Mouse (Mus musculus) MEL (cell line): Measurements from ENCODE around the gene Lrp6. TPM values are rescaled to one million over a fixed set of nuclear protein-coding genes. Genes with fewer than 3 reads are reported as not detected.

Experiments
- DNase-seq: peaks from one replicate; pipeline ENCODE4 v3.0.0; 2011; ENCODE audit warnings: low read depth, low spot score
- H3K27ac ChIP-seq: 2 replicates; pipeline ENCODE4 v1.5.1; 2012; ENCODE audit warnings: low read depth, mild to moderate bottlenecking, control low read depth, low read length, moderate library complexity; ENCODE audit not compliant: control insufficient read depth
- H3K27me3 ChIP-seq, 2 experiments: fragments of 150-350 bp in 1 of 2; sonication (generic) in 1 of 2; 2 replicates each; pipeline ENCODE4 v1.6.1; 2012; ENCODE audit warnings: low read length in 2 of 2, mild to moderate bottlenecking in 2 of 2, improper control_type of control experiment in 1 of 2, moderate library complexity in 1 of 2; ENCODE audit not compliant: insufficient read depth in 2 of 2, control insufficient read depth in 1 of 2
- H3K36me3 ChIP-seq, 2 experiments: 2 replicates each; pipeline ENCODE4 v1.6.1; 2012 to 2014; ENCODE audit warnings: low read length in 2 of 2, improper control_type of control experiment in 1 of 2, inconsistent platforms in 1 of 2, mild to moderate bottlenecking in 1 of 2; ENCODE audit not compliant: insufficient read depth in 2 of 2, control insufficient read depth in 1 of 2
- H3K4me1 ChIP-seq, 2 experiments: fragments of 150-350 bp in 1 of 2; sonication (generic) in 1 of 2; 2 replicates each; pipeline ENCODE4 v1.6.1; 2012; ENCODE audit warnings: low read length in 2 of 2, improper control_type of control experiment in 1 of 2, mild to moderate bottlenecking in 1 of 2; ENCODE audit not compliant: insufficient read depth in 2 of 2, control insufficient read depth in 1 of 2
- H3K4me3 ChIP-seq, 2 experiments: fragments of 150-350 bp in 1 of 2; sonication (generic) in 1 of 2; 2 replicates each; pipeline ENCODE4 v1.5.1; 2012; ENCODE audit warnings: low read depth in 2 of 2, low read length in 2 of 2, mild to moderate bottlenecking in 2 of 2, moderate library complexity in 2 of 2, control low read depth in 1 of 2, improper control_type of control experiment in 1 of 2; ENCODE audit not compliant: control insufficient read depth in 1 of 2, insufficient read depth in 1 of 2
- H3K79me2 ChIP-seq: 2 replicates; pipeline ENCODE4 v1.6.1; 2012; ENCODE audit warnings: mild to moderate bottlenecking, low read length, moderate library complexity; ENCODE audit not compliant: control insufficient read depth, poor library complexity, insufficient read depth
- H3K9ac ChIP-seq: 2 replicates; pipeline ENCODE4 v1.6.1; 2012; ENCODE audit warnings: low read depth, mild to moderate bottlenecking, control low read depth, low read length, moderate library complexity; ENCODE audit not compliant: control insufficient read depth, poor library complexity, severe bottlenecking
- H3K9me3 ChIP-seq: fragments of 150-350 bp; sonication (generic); replicated peaks from 2 replicates; pipeline ENCODE4 v1.6.1; 2012; ENCODE audit warnings: mild to moderate bottlenecking, low read length, improper control_type of control experiment, moderate library complexity; ENCODE audit not compliant: insufficient read depth
- BHLHE40 ChIP-seq: IDR thresholded peaks from 2 replicates; pipeline ENCODE4 v1.6.1; 2012; ENCODE audit warnings: low read depth, mild to moderate bottlenecking, inconsistent platforms, low read length, improper control_type of control experiment, borderline replicate concordance
- CHD2 ChIP-seq: IDR thresholded peaks from 2 replicates; pipeline ENCODE4 v1.6.1; 2011; ENCODE audit warnings: low read length, improper control_type of control experiment
- CTCF ChIP-seq, 3 experiments: IDR thresholded peaks in 2 of 3; conservative IDR thresholded peaks in 1 of 3; 2 replicates each; pipeline ENCODE4 v1.5.1; 2011 to 2012; ENCODE audit warnings: low read length in 3 of 3, low read depth in 2 of 3, mild to moderate bottlenecking in 2 of 3, improper control_type of control experiment in 1 of 3, inconsistent platforms in 1 of 3, mixed read lengths in 1 of 3, moderate library complexity in 1 of 3; ENCODE audit not compliant: control insufficient read depth in 1 of 3, insufficient read depth in 1 of 3, poor library complexity in 1 of 3, severe bottlenecking in 1 of 3
- ELF1 ChIP-seq: IDR thresholded peaks from 2 replicates; pipeline ENCODE4 v1.6.1; 2014; ENCODE audit warnings: low read depth, mild to moderate bottlenecking, inconsistent platforms, low read length, improper control_type of control experiment, moderate library complexity
- GABPA ChIP-seq: IDR thresholded peaks from 2 replicates; pipeline ENCODE4 v1.6.1; 2012; ENCODE audit warnings: low read depth, mild to moderate bottlenecking, inconsistent platforms, low read length, improper control_type of control experiment, moderate library complexity
- KAT2A ChIP-seq: conservative IDR thresholded peaks from 2 replicates; pipeline ENCODE4 v1.6.1; 2012; ENCODE audit warnings: low read depth, low read length, improper control_type of control experiment, inconsistent platforms
- MEF2A ChIP-seq: IDR thresholded peaks from 2 replicates; pipeline ENCODE4 v1.6.1; 2014; ENCODE audit warnings: low read depth, mild to moderate bottlenecking, inconsistent platforms, low read length, improper control_type of control experiment; ENCODE audit not compliant: poor library complexity, insufficient replicate concordance, severe bottlenecking; ENCODE audit errors: extremely low read depth
- MXI1 ChIP-seq: IDR thresholded peaks from 2 replicates; pipeline ENCODE4 v1.6.1; 2011; ENCODE audit warnings: mild to moderate bottlenecking, low read depth, low read length, improper control_type of control experiment
- MYC ChIP-seq: IDR thresholded peaks from 2 replicates; pipeline ENCODE4 v1.6.1; 2011; ENCODE audit warnings: low read depth, mild to moderate bottlenecking, low read length, improper control_type of control experiment, moderate library complexity
- NRF1 ChIP-seq: IDR thresholded peaks from 2 replicates; pipeline ENCODE4 v1.6.1; 2014; ENCODE audit warnings: low read depth, mild to moderate bottlenecking, inconsistent platforms, low read length, improper control_type of control experiment, moderate library complexity; ENCODE audit not compliant: poor library complexity, insufficient read depth, severe bottlenecking
- POLR2AphosphoS5 ChIP-seq: IDR thresholded peaks from 2 replicates; pipeline ENCODE4 v1.6.1; 2012; ENCODE audit warnings: low read depth, borderline replicate concordance, mild to moderate bottlenecking, inconsistent platforms, low read length, moderate library complexity, mixed read lengths
- RAD21 ChIP-seq: IDR thresholded peaks from 2 replicates; pipeline ENCODE4 v1.6.1; 2011; ENCODE audit warnings: mild to moderate bottlenecking, low read depth, low read length, improper control_type of control experiment
- TAL1 ChIP-seq: IDR thresholded peaks from 2 replicates; pipeline ENCODE4 v1.6.1; 2012; ENCODE audit warnings: mild to moderate bottlenecking, inconsistent platforms, low read length, moderate library complexity, mixed read lengths
- TBP ChIP-seq: IDR thresholded peaks from 2 replicates; pipeline ENCODE4 v1.8.0; 2011; ENCODE audit warnings: low read depth, low read length, improper control_type of control experiment
- ZNF384 ChIP-seq: IDR thresholded peaks from 2 replicates; pipeline ENCODE4 v1.6.1; 2012; ENCODE audit warnings: low read depth, mild to moderate bottlenecking, inconsistent platforms, low read length, improper control_type of control experiment
- polyA plus RNA-seq, 2 experiments: library from polyadenylated mRNA; stranded (reverse) in 1 of 2; unstranded in 1 of 2; fragments of >175 nt in 1 of 2; fragments of >200 nt in 1 of 2; gene quantifications; 2 replicates each; pipeline versions ENCODE4 v1.2.1 to v1.2.4; 2012; ENCODE audit warnings: low replicate concordance in 2 of 2, low read depth in 1 of 2; ENCODE audit not compliant: insufficient read length in 2 of 2, insufficient read depth in 1 of 2, missing spikeins in 1 of 2
- total RNA-seq: library from RNA; depleted of rRNA; stranded (reverse); fragments of 300-350 nt; gene quantifications from 2 replicates; pipeline ENCODE4 v1.2.3, GENCODE M21; 2012

Gene Lrp6
- total and polyA plus RNA-seq, 3 experiments = 13.1 to 25.7 (median 17.2) TPM

- TF ChIP-seq POLR2AphosphoS5 = no peak
- peak; percentile 73 for TF ChIP-seq ZNF384
- peak; percentile 46 for TF ChIP-seq TBP
- peak; percentile 57 for TF ChIP-seq TAL1
- TF ChIP-seq CHD2 = no peak
Measured at GRCm38 (mm10) chr6:134614723-134615648, 48.2 kb upstream of the Lrp6 start (continued).

GRCm38 (mm10) chr6:134614322-134614721 lies 47.6 kb upstream of the Lrp6 start:
- Histone ChIP-seq H3K9ac (no peak overlapping the region; the same call in 1 of the 2 replicates), H3K9me3 (no peaks in the 10 kb centered on the region), H3K4me3 (peak overlapping the region; percentile 30 to 74), H3K79me2 (no peaks in the 10 kb centered on the region), H3K27me3 (no peaks in the 10 kb centered on the region; a peak in 1 of 4 replicates), H3K4me1 (peaks cover 0 to 10% of the 10 kb centered on the region in 2 experiments; a peak in 2 of 4 replicates), H3K36me3 (peaks cover 0 to 3% of the 10 kb centered on the region in 2 experiments; a peak in 2 of 4 replicates), H3K27ac (no peak overlapping the region)
- DNase-seq = no peak
- TF ChIP-seq MXI1 (no peak), BHLHE40 (no peak), MYC (no peak), MEF2A (no peak), KAT2A (no peak), NRF1 (no peak), CTCF (IDR thresholded peaks at IDR 0.05 in 2 of 3, conservative IDR thresholded peaks at IDR 0.05 in 1 of 3; ENCODE audit: control insufficient read depth in 1 of 3, insufficient read depth in 1 of 3, low read depth in 2 of 3, low read length in 3 of 3, poor library complexity in 1 of 3, severe bottlenecking in 1 of 3) (no peak)

- peaks cover 0 to 3% of the 10 kb centered on the region in 2 experiments; a peak in 2 of 4 replicates for H3K36me3 ChIP-seq
- no peak for DNase-seq
- H3K27ac ChIP-seq = no peak overlapping the region
- H3K79me2 ChIP-seq = no peaks in the 10 kb centered on the region
- no peaks in the 10 kb centered on the region for H3K9me3 ChIP-seq
- no peak overlapping the region for H3K9ac ChIP-seq
- TF ChIP-seq GABPA = no peak
- TF ChIP-seq ELF1 = 0 out of 2 replicates have a peak, but pooled peaks have one; percentile 12
- no peak for TF ChIP-seq TBP
- no peak for TF ChIP-seq RAD21
- H3K4me3 ChIP-seq = no peak overlapping the region
- no peaks in the 10 kb centered on the region for H3K27me3 ChIP-seq
- peaks cover 0 to 10% of the 10 kb centered on the region in 2 experiments; a peak in 2 of 4 replicates for H3K4me1 ChIP-seq
Measured at GRCm38 (mm10) chr6:134611896-134612295, 45.1 kb upstream of the Lrp6 start.
